Mouse (Mus musculus) heart, embryonic 13.5 days (tissue): Measurements from ENCODE around the gene Mpv17l2. TPM values are rescaled to one million over a fixed set of nuclear protein-coding genes. Genes with fewer than 3 reads are reported as not detected.
A peak's percentile ranks its signal among the peaks of the same experiment; 100 is the strongest.

Source experiments
- ATAC-seq: fragments of 200-750 bp; cut with Nextera tagmentation; 2 replicates; pipeline ENCODE4 v1.8.0; 2017; ENCODE audit warnings: moderate TSS enrichment; ENCODE audit not compliant: insufficient number of reproducible peaks, low FRiP score, low TSS enrichment; ENCODE audit errors: extremely low read depth
- H3K27ac ChIP-seq: fragments of 300-500 bp; sonication (generic); replicated peaks from 2 replicates; pipeline ENCODE4 v1.5.1; 2015; ENCODE audit warnings: moderate library complexity, mild to moderate bottlenecking, inconsistent platforms
- H3K27me3 ChIP-seq: fragments of 300-500 bp; sonication (generic); replicated peaks from 2 replicates; pipeline ENCODE4 v1.6.1; 2015; ENCODE audit warnings: mild to moderate bottlenecking, inconsistent platforms
- H3K36me3 ChIP-seq: fragments of 300-500 bp; sonication (generic); 2 replicates; pipeline ENCODE4 v1.6.1; 2015; ENCODE audit warnings: mild to moderate bottlenecking, inconsistent platforms
- H3K4me1 ChIP-seq: fragments of 300-500 bp; sonication (generic); 2 replicates; pipeline ENCODE4 v1.6.1; 2015; ENCODE audit warnings: inconsistent platforms
- H3K4me2 ChIP-seq: fragments of 300-500 bp; sonication (generic); 2 replicates; pipeline ENCODE4 v1.6.1; 2015; ENCODE audit warnings: inconsistent platforms, mild to moderate bottlenecking, moderate library complexity
- H3K4me3 ChIP-seq: fragments of 300-500 bp; sonication (generic); 2 replicates; pipeline ENCODE4 v1.5.1; 2015; ENCODE audit warnings: moderate library complexity, mild to moderate bottlenecking, inconsistent platforms
- H3K9ac ChIP-seq: fragments of 300-500 bp; sonication (generic); 2 replicates; pipeline ENCODE4 v1.6.1; 2015; ENCODE audit warnings: inconsistent platforms, mild to moderate bottlenecking, moderate library complexity
- H3K9me3 ChIP-seq: fragments of 300-500 bp; sonication (generic); 2 replicates; pipeline ENCODE4 v1.6.1; 2016; ENCODE audit warnings: inconsistent platforms
- WGBS: fragments of 180-500 bp; shearing (Covaris S2); methylation state at CpG from one replicate; pipeline ENCODE4 v1.1.7; 2015; ENCODE audit warnings: mixed read lengths; 5-methylcytosine and 5-hydroxymethylcytosine counted together
- polyA plus RNA-seq: library from polyadenylated mRNA; unstranded; fragments of >200 nt; fragmentation: Nextera tagmentation; extraction: Ambion mirVana; gene quantifications from 2 replicates; pipeline ENCODE4 v1.2.1, GENCODE M21; 2015

The Mpv17l2 gene
- polyA plus RNA-seq, 1 experiment from 2014 or later, result 41.6 TPM

DNA sequence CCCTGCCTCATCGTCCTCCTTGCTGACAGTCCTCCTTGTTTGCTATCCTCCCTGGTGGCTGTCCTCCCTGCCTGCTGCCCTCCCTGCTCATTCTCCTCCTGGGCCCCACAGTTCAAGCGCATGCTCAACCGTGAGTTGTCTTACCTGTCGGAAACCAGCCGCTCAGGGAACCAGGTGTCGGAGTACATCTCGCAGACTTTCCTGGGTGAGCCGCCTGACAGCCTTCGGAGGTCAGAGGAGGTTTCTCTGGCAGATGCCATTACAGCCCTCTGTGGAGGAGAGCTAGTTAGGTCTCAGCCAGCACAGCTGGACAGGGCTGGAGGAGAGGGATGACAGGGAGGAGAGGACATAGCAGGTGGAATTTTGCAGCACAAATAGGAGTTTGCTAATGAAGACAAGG, 14.1 kb downstream of the Mpv17l2 start:
- no peaks in the 10 kb centered on the region for H3K9me3 ChIP-seq
- H3K9ac ChIP-seq, result no peak overlapping the region
- no peaks in the 10 kb centered on the region for H3K36me3 ChIP-seq
- WGBS, result 57% methylated on average over 9 of the region's 9 CpGs
- ATAC-seq, result no peak
- no peak overlapping the region for H3K4me3 ChIP-seq
- no peak overlapping the region for H3K27ac ChIP-seq
- H3K4me1 ChIP-seq, result peaks cover 28% of the 10 kb centered on the region
- H3K4me2 ChIP-seq, result no peak overlapping the region
- peaks cover 92% of the 10 kb centered on the region for H3K27me3 ChIP-seq

DNA sequence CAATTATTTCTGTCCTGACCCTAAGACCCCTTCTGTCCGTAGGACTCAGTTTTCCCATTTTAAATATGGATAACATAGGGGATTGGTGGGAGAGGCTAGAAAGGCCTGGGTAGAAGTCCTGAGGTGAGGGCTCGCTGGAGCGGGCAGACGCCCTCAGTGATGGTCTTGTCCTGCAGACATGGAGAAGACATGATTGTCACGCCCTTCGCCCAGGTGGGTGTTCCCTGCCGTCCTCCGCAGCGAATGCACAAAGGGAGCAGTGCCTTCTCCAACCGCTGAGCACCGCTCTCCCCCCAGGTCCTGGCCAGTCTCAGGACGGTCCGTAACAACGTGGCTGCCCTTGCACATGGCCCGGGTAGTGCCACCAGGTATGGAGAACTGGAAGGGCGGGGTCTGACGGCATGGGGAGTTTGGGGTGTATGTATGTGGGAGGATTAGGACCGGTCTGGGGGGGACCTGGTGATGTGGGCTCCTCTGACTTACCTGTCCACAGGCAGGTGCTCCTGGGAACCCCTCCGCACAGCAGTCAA, 15.0 kb downstream of the Mpv17l2 start:
- WGBS, result 53% methylated on average over 19 of the region's 19 CpGs
- H3K36me3 ChIP-seq, result no peaks in the 10 kb centered on the region
- ATAC-seq, result no peak
- H3K27me3 ChIP-seq, result peaks cover 93% of the 10 kb centered on the region
- H3K4me3 ChIP-seq, result no peak overlapping the region
- H3K9me3 ChIP-seq, result no peaks in the 10 kb centered on the region
- H3K4me1 ChIP-seq, result peaks cover 33% of the 10 kb centered on the region
- H3K4me2 ChIP-seq, result no peak overlapping the region
- H3K9ac ChIP-seq, result no peak overlapping the region
- H3K27ac ChIP-seq, result no peak overlapping the region

GRCm38 (mm10) chr8:70744806-70745205, 15.9 kb downstream of the Mpv17l2 start:
- no peaks in the 10 kb centered on the region for H3K9me3 ChIP-seq
- no peak overlapping the region; the same call in 1 of the 2 replicates for H3K4me3 ChIP-seq
- peaks cover 92% of the 10 kb centered on the region for H3K27me3 ChIP-seq
- WGBS, result 36% methylated on average over 11 of the region's 11 CpGs
- H3K27ac ChIP-seq, result no peak overlapping the region
- no peak overlapping the region for H3K4me2 ChIP-seq
- no peak overlapping the region for H3K9ac ChIP-seq
- H3K36me3 ChIP-seq, result no peaks in the 10 kb centered on the region
- no peak for ATAC-seq
- peaks cover 33% of the 10 kb centered on the region for H3K4me1 ChIP-seq

GRCm38 (mm10) chr8:70743656-70744590, 16.8 kb downstream of the Mpv17l2 start:
- H3K27me3 ChIP-seq, result peaks cover 84% of the 10 kb centered on the region
- peak overlapping the region; percentile 43 for H3K4me3 ChIP-seq
- H3K4me1 ChIP-seq, result peaks cover 33% of the 10 kb centered on the region
- H3K9me3 ChIP-seq, result no peaks in the 10 kb centered on the region
- peak overlapping the region; percentile 72 for H3K9ac ChIP-seq
- peak overlapping the region; percentile 66 for H3K4me2 ChIP-seq
- no peak for ATAC-seq
- no peak overlapping the region for H3K27ac ChIP-seq
- H3K36me3 ChIP-seq, result no peaks in the 10 kb centered on the region
- WGBS, result 5% methylated on average over 48 of the region's 48 CpGs

DNA sequence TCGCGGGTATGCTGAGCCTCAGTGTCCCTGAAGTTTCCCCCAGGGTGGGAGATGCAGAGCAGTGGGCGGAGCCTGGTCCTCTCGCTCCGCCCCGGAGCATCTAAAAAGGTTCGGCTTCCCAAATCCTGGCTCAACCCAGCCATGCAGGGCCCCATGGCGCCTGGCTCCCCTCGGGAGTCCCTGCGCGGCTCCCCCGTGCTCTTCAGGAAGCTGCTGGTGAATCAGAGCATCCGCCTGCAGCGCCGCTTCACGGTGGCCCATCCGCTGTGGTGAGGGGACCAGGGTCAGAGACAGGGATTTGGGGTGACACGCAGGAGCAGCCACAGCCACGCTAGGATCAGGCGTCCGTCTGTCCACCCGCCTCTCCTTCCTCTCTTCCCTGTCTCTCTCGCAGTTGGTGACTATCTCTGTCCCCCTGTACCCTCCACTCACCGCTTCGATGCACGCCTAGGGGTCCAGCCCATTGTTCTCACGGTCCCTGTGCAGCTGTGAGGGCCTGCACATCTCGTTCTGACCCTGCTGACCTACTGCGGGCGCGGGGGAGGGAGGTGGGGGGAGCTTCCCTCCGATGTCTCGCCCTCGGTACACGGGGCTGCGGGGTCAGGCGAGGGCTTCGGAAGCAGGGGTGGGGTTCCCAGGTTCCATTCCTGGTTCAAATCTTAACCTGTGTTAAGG, 17.6 kb downstream of the Mpv17l2 start:
- Histone ChIP-seq H3K27ac (no peak overlapping the region), H3K4me1 (peaks cover 33% of the 10 kb centered on the region)

GRCm38 (mm10) chr8:70742176-70742575, 18.6 kb downstream of the Mpv17l2 start:
- no peak overlapping the region for H3K4me2 ChIP-seq
- no peak overlapping the region for H3K4me3 ChIP-seq
- WGBS, result 31% methylated on average over 11 of the region's 11 CpGs
- no peak overlapping the region for H3K27ac ChIP-seq
- no peak for ATAC-seq
- no peak overlapping the region for H3K9ac ChIP-seq
- H3K9me3 ChIP-seq, result no peaks in the 10 kb centered on the region
- H3K4me1 ChIP-seq, result peaks cover 33% of the 10 kb centered on the region
- H3K36me3 ChIP-seq, result no peaks in the 10 kb centered on the region
- peaks cover 81% of the 10 kb centered on the region for H3K27me3 ChIP-seq

More for the DNA sequence above, 17.6 kb downstream of the Mpv17l2 start:
- peak overlapping the region; percentile 66 for H3K4me2 ChIP-seq
- H3K36me3 ChIP-seq, result no peaks in the 10 kb centered on the region
- H3K27me3 ChIP-seq, result peaks cover 81% of the 10 kb centered on the region
- peak overlapping the region; percentile 51; the same call in 1 of the 2 replicates for H3K9ac ChIP-seq
- no peak for ATAC-seq
- no peaks in the 10 kb centered on the region for H3K9me3 ChIP-seq
- H3K4me3 ChIP-seq, result peak overlapping the region; percentile 43
- 3% methylated on average over 38 of the region's 38 CpGs for WGBS

DNA sequence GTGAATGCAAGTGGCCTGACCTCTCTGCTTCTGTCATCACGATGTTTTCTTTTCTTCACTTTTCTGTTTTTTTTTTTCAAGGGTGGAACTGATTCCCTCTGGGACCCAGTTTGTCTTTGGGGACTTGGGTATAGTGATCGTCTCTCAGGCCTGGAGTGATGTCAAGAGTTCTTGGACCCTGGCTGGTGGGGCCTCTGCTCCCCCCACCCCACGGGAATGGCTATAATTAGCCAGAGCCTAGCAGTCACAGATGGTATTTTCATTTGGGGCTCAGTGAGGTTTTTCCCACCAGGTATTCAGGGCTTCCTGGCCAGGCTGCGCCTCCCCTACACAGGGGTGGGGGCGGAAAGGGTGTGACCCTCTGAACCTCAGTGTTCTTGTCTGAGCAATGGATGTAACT, 19.1 kb downstream of the Mpv17l2 start:
- H3K9me3 ChIP-seq, result no peaks in the 10 kb centered on the region
- no peak overlapping the region for H3K4me3 ChIP-seq
- 40% methylated on average over 5 of the region's 5 CpGs for WGBS
- peaks cover 79% of the 10 kb centered on the region for H3K27me3 ChIP-seq
- H3K9ac ChIP-seq, result no peak overlapping the region
- no peak overlapping the region for H3K4me2 ChIP-seq
- no peaks in the 10 kb centered on the region for H3K36me3 ChIP-seq
- H3K27ac ChIP-seq, result no peak overlapping the region
- H3K4me1 ChIP-seq, result peaks cover 33% of the 10 kb centered on the region
- no peak for ATAC-seq

- Histone ChIP-seq H3K9ac (no peak overlapping the region), H3K4me2 (no peak overlapping the region), H3K27ac (no peak overlapping the region), H3K4me1 (peaks cover 21% of the 10 kb centered on the region), H3K9me3 (no peaks in the 10 kb centered on the region), H3K4me3 (no peak overlapping the region), H3K36me3 (no peaks in the 10 kb centered on the region), H3K27me3 (peaks cover 59% of the 10 kb centered on the region)
- 47% methylated on average over 3 of the region's 3 CpGs for WGBS
- ATAC-seq, result no peak
Observed at GRCm38 (mm10) chr8:70738211-70738610, 22.5 kb downstream of the Mpv17l2 start.

DNA sequence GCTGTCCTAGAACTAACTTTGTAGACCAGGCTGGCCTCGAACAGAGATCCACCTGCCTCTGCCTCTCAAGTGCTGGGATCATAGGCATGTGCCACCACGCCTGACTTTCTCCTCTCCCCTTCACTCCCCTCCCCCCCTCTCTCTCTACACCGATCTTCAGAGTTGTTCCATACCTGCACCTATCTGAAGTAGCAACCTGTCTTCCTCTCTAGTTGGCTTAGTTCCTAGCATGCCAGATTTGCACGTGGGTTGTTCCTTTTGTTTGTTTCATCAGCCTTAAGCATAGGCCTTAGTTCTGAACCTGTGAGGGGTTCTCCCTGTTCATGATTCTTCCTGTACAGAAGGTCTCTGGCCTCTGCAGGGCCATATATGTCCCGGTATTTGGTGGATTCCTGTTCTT, 23.0 kb downstream of the Mpv17l2 start:
- no peak overlapping the region for H3K4me3 ChIP-seq
- H3K27ac ChIP-seq, result no peak overlapping the region
- H3K4me2 ChIP-seq, result no peak overlapping the region
- 53% methylated on average over 5 of the region's 5 CpGs for WGBS
- no peaks in the 10 kb centered on the region for H3K9me3 ChIP-seq
- peaks cover 16% of the 10 kb centered on the region for H3K4me1 ChIP-seq
- H3K36me3 ChIP-seq, result no peaks in the 10 kb centered on the region
- H3K27me3 ChIP-seq, result peaks cover 59% of the 10 kb centered on the region
- H3K9ac ChIP-seq, result no peak overlapping the region
- no peak for ATAC-seq

GRCm38 (mm10) chr8:70730956-70731355, 29.8 kb downstream of the Mpv17l2 start:
- no peak for ATAC-seq
- no peaks in the 10 kb centered on the region for H3K9me3 ChIP-seq
- no peak overlapping the region for H3K4me3 ChIP-seq
- H3K27me3 ChIP-seq, result peaks cover 84% of the 10 kb centered on the region
- no peak overlapping the region for H3K27ac ChIP-seq
- 74% methylated on average over 4 of the region's 4 CpGs for WGBS
- H3K4me2 ChIP-seq, result no peak overlapping the region
- no peak overlapping the region for H3K9ac ChIP-seq
- no peaks in the 10 kb centered on the region for H3K36me3 ChIP-seq
- H3K4me1 ChIP-seq, result peaks cover 6% of the 10 kb centered on the region

- Histone ChIP-seq H3K27me3 (peaks cover 86% of the 10 kb centered on the region), H3K4me3 (peak overlapping the region; percentile 44)
- no peak for ATAC-seq
Observed at GRCm38 (mm10) chr8:70729808-70730475, 30.8 kb downstream of the Mpv17l2 start.

More at GRCm38 (mm10) chr8:70729808-70730475, 30.8 kb downstream of the Mpv17l2 start:
- no peaks in the 10 kb centered on the region for H3K36me3 ChIP-seq
- peak overlapping the region; percentile 66; the same call in 1 of the 2 replicates for H3K9ac ChIP-seq
- peak overlapping the region; percentile 65 for H3K4me2 ChIP-seq
- H3K9me3 ChIP-seq, result no peaks in the 10 kb centered on the region
- WGBS, result 3% methylated on average over 34 of the region's 34 CpGs
- no peak overlapping the region for H3K27ac ChIP-seq
- H3K4me1 ChIP-seq, result peaks cover 6% of the 10 kb centered on the region
